Mouse (Mus musculus): ENCODE data around the gene Ppp1r9a.

DNA sequence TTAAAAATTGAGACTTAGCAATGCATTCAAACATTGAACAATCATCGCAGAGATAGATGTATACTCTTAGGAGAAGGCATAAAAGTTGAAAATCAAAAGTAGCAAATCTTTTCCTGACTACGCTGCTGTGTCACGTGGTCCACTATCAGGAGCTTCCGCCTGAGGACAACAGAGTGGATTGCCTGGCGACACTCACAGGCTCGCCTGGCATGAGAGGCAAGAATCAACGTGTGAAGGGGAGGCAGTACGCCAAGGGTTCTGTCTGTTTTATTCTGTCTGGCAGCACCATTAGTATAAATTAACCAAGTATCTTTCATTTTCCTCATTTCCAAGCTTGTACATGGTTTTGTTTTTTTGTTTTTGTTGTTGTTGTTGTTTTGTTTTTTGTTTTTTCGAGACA lies 68.5 kb downstream of the Ppp1r9a start:
- no peak for TF ChIP-seq MAX (IDR thresholded peaks at IDR 0.05)
- no peak for TF ChIP-seq MYOG (IDR thresholded peaks at IDR 0.05; ENCODE audit: control insufficient read depth, extremely low read depth, insufficient read length)
- no peak for TF ChIP-seq USF1 (IDR thresholded peaks at IDR 0.05; ENCODE audit: low read depth)
